Mouse (Mus musculus): ENCODE results near the gene Cyp4f15. TPM values are rescaled to one million over a fixed set of nuclear protein-coding genes. Genes with fewer than 3 reads are reported as not detected.
"Not testable (repeated sequence)": the region's sequence is repeated elsewhere in the genome, so short reads cannot be mapped to it uniquely, and the experiment has no call there.

Cyp4f15 gene
- 1 to 10 TPM; 4.4 to 5.5 TPM for total RNA-seq (2021)
- long read RNA-seq, partial matches to known transcripts = 0 of 4 reads
- long read RNA-seq, other reads (novel, unspliced or antisense) = 1 of 4 reads

DNA sequence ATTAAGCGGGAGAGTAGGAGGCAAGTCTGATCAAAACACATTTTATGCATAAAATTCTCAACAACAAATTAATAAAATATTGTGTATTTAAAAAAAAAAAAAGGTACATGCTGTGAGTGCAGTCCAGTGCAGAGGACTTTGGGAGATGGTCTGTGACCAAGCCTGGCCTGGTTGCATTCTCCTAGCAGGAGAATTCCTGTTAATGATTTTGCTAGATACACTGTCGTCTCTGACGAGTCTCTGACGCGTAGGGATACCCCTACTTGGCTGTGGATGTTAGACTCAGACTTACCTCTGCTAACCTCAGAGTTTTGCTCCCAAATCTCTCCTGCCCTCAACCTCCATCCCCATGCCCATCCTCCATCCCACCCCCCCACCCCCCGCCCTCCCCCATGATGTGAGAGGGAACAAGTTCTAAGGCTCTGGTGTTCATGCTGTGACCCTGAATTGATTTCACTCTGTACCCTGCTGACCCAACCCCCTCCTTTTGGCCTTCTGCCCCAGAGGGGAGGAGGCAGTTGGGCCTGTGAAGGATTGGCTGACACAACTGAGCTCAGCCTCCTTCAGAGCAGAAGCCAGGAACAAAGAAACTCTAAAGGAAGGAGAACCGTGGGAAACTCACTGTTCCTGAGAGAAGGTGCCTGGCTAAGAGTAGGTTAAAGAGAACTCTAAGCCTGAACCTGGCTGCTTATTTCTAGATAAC lies at the start of gene Cyp4f15:
Gene Cyp4f15 (plus strand): TSS at position 580 of the 703 bp plus-strand sequence.
- DNase-seq (ENCODE audit: low spot score in 2 of 2) = peak; percentile 62 to 69

DNA sequence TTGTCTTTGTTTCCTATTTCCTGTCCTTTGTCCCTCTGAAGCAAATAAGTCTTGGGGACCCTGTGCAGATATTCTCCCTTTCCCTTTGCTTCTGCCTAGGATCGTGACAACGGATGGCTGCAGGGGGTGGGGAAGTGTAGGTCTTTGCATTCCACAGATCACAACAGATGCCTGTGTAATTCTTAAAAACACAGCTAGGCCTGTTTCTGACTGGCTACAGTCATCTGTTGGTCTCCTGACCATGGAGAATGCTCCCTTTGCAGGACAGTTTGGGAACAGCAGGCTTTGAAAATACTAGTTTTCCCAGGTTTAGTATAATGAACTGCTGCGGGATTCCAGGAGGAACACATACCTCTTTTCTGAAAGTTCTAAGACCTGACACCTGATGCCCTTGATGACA lies 49.1 kb upstream of the Cyp4f15 start:
- DNase-seq (ENCODE audit: low spot score in 2 of 2) = no peak

DNA sequence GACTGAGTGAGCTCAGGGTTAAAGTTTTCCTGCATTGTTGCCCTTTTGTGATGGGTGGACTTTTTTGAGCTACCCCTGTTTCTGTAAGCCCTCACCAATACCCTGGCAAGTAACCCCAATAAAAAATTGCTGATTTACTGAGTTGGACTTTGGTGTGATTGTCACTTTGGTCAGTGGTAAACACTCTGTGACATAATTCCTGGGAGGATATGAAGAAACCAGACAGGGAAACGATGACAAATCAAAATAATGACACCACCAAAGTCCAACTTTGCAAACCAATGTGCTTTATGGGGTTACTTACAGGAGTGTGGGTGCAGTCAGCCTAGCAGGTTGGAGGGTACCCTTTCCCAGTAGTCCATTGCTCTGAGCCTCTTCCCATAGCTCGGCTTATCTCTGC lies 48.3 kb upstream of the Cyp4f15 start:
- DNase-seq (ENCODE audit: low spot score in 2 of 2) = no peak

DNA sequence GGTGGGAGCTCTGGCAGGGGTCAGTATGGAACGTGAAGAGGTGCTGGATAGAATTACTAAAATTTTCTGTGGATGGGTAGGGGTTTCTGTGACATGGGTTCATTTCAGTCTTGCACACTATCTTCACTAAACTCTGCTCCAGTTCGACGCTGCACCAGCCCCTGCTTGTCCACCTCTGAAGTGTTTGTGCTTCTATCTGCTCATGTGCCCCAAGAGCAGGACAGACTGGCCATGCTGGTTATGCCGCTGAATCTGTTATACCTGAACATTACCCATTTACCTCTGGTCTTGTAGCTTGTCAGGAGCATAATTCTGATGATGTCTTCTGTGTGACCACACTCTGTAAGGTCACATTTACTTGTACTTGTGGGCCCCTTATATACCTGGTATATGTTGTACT lies 38.8 kb upstream of the Cyp4f15 start:
- DNase-seq (ENCODE audit: low spot score in 2 of 2) = no peak

DNA sequence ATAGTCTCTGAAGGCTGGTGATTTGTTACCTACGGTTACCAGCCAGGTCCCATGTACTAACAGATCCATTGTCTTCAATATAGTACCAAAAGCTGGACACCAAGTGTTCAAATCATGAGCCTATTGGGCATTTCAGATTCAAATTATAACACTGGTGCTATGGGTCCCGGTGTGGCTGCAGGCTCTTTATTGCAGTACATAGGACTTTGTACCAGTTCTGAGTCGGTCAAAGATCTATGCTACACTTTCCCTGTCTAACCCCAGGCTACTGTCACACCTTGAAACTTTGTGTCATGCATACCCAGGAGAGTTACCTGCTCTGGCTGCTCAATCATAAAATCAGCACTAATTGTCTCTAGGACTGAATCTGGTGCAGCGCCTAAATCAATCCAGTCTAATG lies 31.6 kb upstream of the Cyp4f15 start:
- DNase-seq (ENCODE audit: low spot score in 2 of 2) = no peak

DNA sequence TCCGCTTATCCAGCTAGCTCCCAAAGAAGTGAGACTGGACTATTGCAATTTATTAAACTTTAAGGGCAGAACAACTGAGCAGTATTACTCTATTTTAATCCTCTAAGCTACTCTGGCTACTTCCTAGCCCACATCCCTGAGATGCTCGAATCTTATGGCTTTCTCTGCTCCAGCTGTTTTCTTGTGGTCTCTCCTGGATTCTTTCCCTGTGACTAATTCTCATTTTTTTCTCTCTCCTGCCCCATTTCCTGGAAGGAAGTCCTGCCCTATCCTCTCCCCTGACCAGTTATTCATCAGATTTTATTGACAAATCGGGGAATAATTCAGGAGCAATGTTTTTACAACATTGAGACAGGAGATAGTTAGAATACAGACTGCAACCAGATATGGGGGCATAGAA lies 28.4 kb upstream of the Cyp4f15 start:
- DNase-seq (ENCODE audit: low spot score in 2 of 2) = no peak

DNA sequence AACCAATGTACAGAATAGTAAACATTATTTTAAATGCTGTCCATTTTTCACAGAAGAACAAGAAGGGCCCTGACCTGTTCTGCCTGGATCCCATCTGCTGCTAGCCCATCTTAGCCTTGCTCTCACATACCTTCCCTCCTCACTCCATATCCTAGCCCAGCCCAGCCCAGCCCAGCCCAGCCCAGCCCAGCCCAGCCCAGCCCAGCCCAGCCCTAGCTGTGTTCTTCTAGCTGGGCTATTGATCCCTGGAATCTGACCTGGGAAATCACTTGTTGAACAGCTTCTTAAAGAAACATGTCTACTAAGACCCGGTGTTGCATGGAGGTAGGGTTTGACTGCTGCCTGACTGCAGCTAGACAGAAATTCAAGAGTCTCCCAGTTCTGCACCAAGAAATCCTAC lies 27.2 kb upstream of the Cyp4f15 start:
- no peak for DNase-seq (ENCODE audit: low spot score in 2 of 2)

DNA sequence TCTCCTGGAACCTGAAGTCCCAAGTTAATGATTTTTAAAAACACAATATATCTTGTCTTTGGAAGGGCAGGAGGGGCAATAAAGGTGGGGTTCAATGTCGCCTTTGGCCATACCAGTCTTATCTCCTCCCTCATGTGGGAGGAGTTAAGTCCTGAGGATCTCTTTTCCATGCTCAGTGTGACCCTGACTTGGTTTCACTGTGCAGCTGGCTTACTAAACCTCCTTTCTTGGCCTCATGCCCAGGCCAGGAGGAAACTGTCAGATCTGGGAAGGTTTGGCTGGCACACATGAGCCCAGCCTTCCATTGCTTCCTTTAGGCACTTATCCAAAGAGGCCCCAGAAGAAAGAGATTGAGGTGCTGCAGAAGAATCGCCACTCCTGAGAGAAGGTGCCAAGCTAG lies 26.7 kb upstream of the Cyp4f15 start, which contains the start of gene Cyp4f40:
Gene Cyp4f40 (plus strand): TSS at position 189 of the 400 bp plus-strand sequence.
- DNase-seq (ENCODE audit: low spot score in 2 of 2) = peak; percentile 4 to 18

DNA sequence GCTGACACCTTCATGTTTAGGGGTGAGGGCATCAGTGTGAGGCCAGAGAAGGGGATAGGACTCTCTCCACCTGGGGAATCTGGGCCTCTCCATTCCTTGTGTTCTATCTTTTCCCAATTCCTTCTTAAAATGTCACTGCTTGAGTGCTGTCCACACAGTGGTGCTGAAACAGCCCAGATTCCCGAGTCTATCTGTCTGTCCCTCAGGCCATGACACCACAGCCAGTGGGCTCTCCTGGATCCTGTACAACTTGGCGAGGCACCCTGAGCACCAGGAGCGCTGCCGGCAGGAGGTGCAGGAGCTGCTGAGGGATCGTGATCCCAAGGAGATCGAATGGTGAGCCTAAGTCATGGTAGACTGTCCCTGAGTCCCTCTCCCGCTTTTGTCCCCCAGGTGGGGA lies 11.5 kb upstream of the Cyp4f15 start:
- DNase-seq (ENCODE audit: low spot score in 2 of 2) = no peak

DNA sequence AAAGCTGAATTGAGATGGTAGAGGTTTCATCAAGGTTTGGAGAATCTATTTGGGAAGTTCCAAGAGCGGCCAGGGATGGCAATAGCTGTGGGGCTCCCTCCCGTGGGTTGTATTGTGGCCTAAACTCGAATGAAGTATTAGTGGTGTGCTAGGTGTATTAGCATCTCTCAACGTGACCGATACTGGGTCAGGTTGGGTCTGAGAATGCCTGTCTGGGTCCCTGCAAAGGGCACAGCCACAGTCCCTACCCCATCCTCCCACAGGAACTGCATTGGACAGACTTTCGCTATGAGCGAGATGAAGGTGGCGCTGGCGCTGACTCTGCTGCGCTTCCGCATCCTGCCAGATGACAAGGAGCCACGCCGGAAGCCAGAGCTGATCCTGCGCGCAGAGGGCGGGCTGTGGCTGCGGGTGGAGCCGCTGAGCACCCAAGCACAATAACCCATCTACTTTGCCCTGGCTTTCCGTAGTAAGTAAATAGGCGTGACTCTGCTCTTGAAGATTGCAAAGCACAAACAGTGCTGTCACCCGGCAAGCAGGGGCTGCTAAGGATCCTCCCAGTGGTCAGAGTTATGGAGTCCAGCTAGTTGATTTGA lies 9.3 kb upstream of the Cyp4f15 start:
- no peak for DNase-seq (ENCODE audit: low spot score in 2 of 2)

DNA sequence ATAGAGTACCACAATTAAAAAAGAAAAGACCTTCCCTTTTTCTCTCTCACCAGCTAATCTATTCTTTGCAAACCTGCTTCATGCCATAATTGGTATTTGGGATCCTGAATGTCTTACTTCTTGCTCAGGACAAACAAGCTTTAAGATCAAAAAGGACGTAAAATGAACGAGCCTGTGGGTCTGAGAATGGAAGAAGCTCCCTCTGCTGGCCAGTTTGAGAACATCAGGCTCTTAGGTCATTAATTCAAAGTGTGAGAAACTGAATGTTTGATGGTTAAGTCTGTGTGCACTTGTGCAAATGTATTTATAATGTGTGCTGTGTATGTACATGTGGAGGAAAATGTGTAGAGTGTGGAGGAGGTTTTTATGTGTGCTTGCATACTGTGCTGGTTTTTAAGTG lies 5.0 kb upstream of the Cyp4f15 start:
- DNase-seq (ENCODE audit: low spot score in 2 of 2) = peak; percentile 59 to 61

DNA sequence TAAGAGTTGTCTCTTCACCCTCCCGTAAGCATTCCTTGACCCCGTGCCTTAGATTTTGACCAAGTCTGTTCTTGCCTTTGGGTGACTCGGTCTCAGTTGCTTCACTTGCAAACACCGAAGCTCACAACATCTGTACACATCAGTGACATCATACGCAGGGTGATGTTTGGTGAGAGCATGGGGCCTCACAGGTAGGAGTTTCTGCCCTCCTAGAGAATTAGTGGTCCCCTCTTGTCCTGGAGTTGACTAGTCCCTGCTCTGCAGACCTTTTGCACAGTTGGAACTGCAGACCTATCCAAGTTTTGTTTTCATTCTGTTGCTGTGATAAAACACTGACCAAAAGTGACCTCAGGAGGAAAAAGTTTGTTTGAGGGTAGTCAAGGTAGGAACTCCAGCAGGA lies 1.3 kb downstream of the Cyp4f15 start:
- DNase-seq (ENCODE audit: low spot score in 2 of 2) = no peak

DNA sequence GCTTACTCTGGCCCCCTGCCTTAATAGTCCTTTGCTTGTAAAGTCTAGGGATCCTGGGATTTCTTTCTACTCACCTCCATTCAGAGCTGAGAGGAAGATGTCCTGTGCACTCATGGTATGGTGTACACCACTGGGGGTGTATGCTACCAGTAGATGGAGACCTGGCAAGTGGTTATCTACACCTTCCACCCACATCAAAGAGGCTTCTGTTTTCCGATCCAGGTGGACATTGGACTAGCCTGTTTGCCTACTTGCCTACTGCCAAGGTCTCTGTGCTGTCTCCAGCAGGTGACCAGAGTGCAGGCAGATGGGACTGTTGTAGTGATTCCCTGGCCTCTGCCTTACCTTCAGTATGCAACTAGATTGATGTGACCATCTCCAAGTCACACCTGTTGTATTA lies 5.5 kb downstream of the Cyp4f15 start:
- DNase-seq (ENCODE audit: low spot score in 2 of 2) = no peak

DNA sequence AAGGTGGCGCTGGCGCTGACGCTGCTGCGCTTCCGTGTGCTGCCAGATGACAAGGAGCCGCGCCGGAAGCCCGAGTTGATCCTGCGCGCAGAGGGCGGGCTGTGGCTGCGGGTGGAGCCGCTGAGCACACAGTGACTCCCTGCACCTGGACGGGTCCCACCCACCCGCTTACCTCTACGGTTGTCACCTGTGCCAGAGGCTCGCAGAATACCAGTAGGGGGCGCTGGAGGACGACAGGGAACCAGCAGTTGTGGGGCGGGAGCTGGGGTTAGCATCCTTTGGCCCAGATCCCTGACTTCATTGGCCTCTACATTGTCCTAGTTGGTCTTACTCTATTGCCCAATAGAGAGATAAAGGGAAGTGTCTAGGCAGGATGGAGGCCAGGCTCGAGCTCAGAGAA lies 17.4 kb downstream of the Cyp4f15 start:
- peak in 1 of 2 experiments; percentile 13 for DNase-seq (ENCODE audit: low spot score in 2 of 2)

DNA sequence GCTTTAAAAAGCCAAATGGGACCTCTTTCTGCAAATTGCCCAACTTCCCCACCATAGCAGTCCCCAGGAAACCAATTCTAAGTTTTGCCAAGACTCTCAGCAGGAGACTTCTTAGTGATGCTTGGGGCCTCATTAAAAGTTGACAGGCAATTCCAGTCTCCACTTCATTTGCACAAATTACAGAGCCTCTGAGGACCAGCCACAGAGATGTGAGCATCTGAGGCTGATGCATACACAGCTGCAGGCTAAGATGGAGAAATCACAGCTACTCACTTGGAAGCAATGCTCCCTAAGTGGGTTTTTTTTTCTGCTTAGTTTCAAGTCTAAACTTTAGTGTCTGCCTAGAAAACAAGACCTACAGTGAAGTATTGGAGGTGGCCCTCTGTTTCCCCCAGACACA lies 25.1 kb downstream of the Cyp4f15 start:
- not testable (repeated sequence) for DNase-seq (ENCODE audit: low spot score in 2 of 2)

DNA sequence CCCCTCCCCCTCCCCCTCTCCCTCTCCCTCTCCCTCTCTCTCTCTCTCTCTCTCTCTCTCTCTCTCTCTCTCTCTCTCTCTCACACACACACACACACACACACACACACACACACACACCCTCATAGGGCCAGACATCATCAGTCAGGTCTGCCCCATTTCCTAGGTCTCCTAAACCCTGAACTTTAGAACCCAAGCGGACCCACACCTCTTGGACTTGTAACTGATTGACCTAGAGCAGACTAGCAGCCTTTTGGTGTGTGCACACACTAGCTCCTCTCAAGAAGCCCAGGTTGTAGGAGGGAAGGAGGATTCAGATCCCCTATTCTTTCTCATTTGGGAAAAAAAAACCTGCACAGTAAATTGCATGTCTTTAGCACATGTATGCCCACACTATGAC lies 36.7 kb downstream of the Cyp4f15 start:
- not testable (repeated sequence) for DNase-seq (ENCODE audit: low spot score in 2 of 2)

DNA sequence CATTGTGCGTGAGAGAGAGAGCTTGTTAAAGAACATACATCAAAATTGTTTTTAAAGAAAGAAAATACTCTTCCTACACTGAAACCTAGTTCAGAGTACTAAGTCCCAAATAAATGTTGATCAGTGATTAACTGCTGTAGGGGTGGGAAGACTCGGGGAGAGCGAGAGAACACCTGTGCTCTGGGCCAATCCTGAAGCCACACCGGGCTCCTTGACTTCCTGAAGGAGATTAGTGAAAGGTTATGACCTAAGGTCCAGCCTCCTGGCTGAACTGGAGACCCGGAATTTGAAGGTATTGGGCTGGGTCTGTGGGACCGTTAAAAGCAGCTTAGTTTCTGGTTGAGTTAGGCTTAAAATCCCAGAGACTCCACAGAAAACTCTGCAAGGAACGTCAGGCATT lies 37.3 kb downstream of the Cyp4f15 start:
- no peak for DNase-seq (ENCODE audit: low spot score in 2 of 2)

DNA sequence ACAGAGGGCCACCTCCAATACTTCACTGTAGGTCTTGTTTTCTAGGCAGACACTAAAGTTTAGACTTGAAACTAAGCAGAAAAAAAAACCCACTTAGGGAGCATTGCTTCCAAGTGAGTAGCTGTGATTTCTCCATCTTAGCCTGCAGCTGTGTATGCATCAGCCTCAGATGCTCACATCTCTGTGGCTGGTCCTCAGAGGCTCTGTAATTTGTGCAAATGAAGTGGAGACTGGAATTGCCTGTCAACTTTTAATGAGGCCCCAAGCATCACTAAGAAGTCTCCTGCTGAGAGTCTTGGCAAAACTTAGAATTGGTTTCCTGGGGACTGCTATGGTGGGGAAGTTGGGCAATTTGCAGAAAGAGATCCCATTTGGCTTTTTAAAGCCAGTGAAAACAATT lies 40.9 kb downstream of the Cyp4f15 start:
- not testable (repeated sequence) for DNase-seq (ENCODE audit: low spot score in 2 of 2)

DNA sequence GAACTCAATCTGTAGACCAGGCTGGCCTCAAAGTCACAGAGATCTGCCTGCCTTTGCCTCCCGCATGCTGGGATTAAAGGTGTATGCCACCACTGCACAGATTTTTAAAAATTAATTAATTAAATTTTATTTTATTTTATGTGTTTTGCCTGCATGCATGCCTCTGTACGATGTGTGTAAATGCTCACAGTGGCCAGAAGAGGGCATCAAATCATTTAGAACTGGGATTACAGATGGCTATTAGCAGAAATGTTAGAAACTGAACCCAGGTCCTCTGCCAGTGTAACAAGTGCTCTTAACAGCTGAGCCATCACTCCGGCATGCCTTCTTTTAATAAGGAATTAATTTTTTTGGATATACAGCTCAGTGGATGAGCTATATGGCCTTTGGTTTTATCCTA lies 43.6 kb downstream of the Cyp4f15 start:
- DNase-seq (ENCODE audit: low spot score in 2 of 2) = no peak

DNA sequence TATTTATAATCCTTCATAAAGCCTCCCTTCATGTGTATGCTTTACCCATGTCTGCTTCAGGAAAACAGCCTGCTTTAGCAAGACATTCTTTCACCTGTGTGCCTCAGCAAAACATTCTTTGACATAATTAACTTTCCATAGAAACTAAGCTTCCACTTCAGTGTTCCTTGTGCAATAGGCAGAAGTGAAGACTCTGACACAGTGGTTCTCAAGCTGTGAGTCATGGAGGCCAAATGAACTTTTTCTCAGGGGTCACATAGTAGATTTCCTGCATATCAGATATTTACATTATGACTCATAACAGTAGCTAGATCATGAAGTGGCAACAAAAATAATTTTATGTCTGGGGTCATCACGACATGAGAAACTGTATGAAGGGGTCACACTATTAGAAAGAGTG lies 53.0 kb downstream of the Cyp4f15 start:
- DNase-seq (ENCODE audit: low spot score in 2 of 2) = no peak

DNA sequence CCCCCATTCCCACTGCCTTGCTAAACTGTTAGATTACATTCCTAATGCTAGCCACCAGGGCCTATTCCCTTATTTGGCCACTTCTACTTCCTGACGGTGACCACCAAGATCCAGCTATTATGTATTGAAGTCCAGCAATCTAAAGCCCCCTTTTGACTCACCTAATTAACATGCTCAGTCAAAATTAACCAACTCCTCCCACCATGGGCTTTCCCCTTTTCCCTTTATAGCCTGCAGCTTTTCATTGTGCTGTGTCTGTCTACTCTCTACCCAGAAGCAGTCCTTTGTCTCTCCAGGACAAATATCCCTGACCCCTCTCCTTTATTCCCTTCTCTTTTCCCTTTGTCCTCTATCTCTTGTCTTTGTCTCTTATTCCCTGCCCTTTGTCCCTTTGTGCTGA lies 55.6 kb downstream of the Cyp4f15 start:
- DNase-seq (ENCODE audit: low spot score in 2 of 2) = no peak

DNA sequence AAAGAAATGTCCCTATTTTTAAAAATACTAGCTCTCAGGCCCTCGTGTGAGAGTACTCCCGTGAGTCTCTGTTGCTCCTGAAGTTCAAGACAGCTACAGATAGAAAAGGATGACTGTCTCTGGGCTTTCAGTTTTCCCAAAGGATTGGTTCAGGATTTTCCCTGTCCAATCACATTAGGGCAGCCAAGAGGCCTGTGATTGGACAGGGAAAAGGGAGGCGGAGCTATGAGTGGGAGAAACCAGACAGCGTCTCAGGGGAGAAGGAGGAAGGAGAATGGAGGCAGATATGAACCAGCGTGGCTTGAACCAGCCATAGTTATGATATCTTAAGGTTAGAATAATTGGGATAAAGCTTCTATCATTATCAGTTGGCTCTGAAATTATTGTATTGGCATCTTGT lies 65.2 kb downstream of the Cyp4f15 start:
- DNase-seq (ENCODE audit: low spot score in 2 of 2) = no peak

Measured in layer of hippocampus, postnatal 10 days (tissue).